Mouse (Mus musculus) liver, embryonic 11.5 days (tissue): ENCODE results near the gene Gm2974. TPM values are rescaled to one million over a fixed set of nuclear protein-coding genes. Genes with fewer than 3 reads are reported as not detected.
A peak's percentile ranks its signal among the peaks of the same experiment; 100 is the strongest.
"Not testable (repeated sequence)": the region's sequence is repeated elsewhere in the genome, so short reads cannot be mapped to it uniquely, and the experiment has no call there.

Experiments used
- ATAC-seq: fragments of 200-750 bp; cut with Nextera tagmentation; replicated peaks from 2 replicates; pipeline ENCODE4 v1.8.0; 2017; ENCODE audit warnings: moderate number of reproducible peaks, mild to moderate bottlenecking, moderate TSS enrichment, moderate library complexity; ENCODE audit not compliant: low FRiP score
- DNase-seq: peaks from one replicate; pipeline ENCODE4 v3.0.0-alpha.2; 2017; ENCODE audit warnings: low spot score
- H3K27ac ChIP-seq: fragments of 300-500 bp; sonication (generic); 2 replicates; pipeline ENCODE4 v1.5.1; 2014; ENCODE audit warnings: mild to moderate bottlenecking, low read depth, low read length, control low read depth
- H3K27me3 ChIP-seq: fragments of 300-500 bp; sonication (generic); replicated peaks from 2 replicates; pipeline ENCODE4 v1.6.1; 2014; ENCODE audit warnings: low read length, mixed read lengths; ENCODE audit not compliant: control insufficient read depth, insufficient read depth
- H3K36me3 ChIP-seq: fragments of 300-500 bp; sonication (generic); 2 replicates; pipeline ENCODE4 v1.6.1; 2014; ENCODE audit warnings: mild to moderate bottlenecking, low read length, moderate library complexity, mixed read lengths; ENCODE audit not compliant: control insufficient read depth, insufficient read depth
- H3K4me1 ChIP-seq: fragments of 300-500 bp; sonication (generic); replicated peaks from 2 replicates; pipeline ENCODE4 v1.6.1; 2014; ENCODE audit warnings: low read length, mixed read lengths; ENCODE audit not compliant: control insufficient read depth, insufficient read depth
- H3K4me2 ChIP-seq: fragments of 300-500 bp; sonication (generic); 2 replicates; pipeline ENCODE4 v1.6.1; 2014; ENCODE audit warnings: mild to moderate bottlenecking, control low read depth, moderate library complexity
- H3K4me3 ChIP-seq: fragments of 300-500 bp; sonication (generic); 2 replicates; pipeline ENCODE4 v1.5.1; 2014; ENCODE audit warnings: low read depth, low read length, control low read depth
- H3K9ac ChIP-seq: fragments of 300-500 bp; sonication (generic); 2 replicates; pipeline ENCODE4 v1.6.1; 2014; ENCODE audit warnings: low read depth, low read length, control low read depth
- H3K9me3 ChIP-seq: fragments of 300-500 bp; sonication (generic); 2 replicates; pipeline ENCODE4 v1.6.1; 2016; ENCODE audit warnings: low read length, inconsistent platforms, mixed read lengths; ENCODE audit not compliant: control insufficient read depth
- WGBS: fragments of 180-500 bp; shearing (Covaris S2); extraction: QIAGEN DNeasy Blood & Tissue Kit; methylation state at CpG from one replicate; pipeline ENCODE4 v1.1.7; 2014; 5-methylcytosine and 5-hydroxymethylcytosine counted together
- polyA plus RNA-seq: library from polyadenylated mRNA; unstranded; fragments of >200 nt; fragmentation: Nextera tagmentation; extraction: Ambion mirVana; gene quantifications from 2 replicates; pipeline ENCODE4 v1.2.1, GENCODE M21; 2014

Gene Gm2974
- not detected in 2 replicates for polyA plus RNA-seq

GRCm38 (mm10) chr14:4182491-4183210 lies at the start of gene Gm2974:
Gene Gm2974 (plus strand): TSS chr14:4182576.
- H3K27me3 ChIP-seq, H3K9me3 ChIP-seq, H3K27ac ChIP-seq, ATAC-seq, H3K4me3 ChIP-seq, H3K9ac ChIP-seq, H3K36me3 ChIP-seq, H3K4me1 ChIP-seq: not testable (repeated sequence)
- H3K4me2 ChIP-seq: 0 out of 2 replicates have a peak within 1 kb of the TSS, but pooled peaks have one; percentile 12
- 12% methylated on average over 33 of the region's 59 CpGs for WGBS
- DNase-seq: peak; percentile 9

- H3K9ac ChIP-seq, H3K4me2 ChIP-seq, DNase-seq, H3K27ac ChIP-seq, H3K27me3 ChIP-seq, H3K36me3 ChIP-seq, ATAC-seq, H3K4me1 ChIP-seq, H3K4me3 ChIP-seq, H3K9me3 ChIP-seq: not testable (repeated sequence)
- WGBS: 85% methylated on average over 2 of the region's 4 CpGs
Observed at GRCm38 (mm10) chr14:4141646-4142045, 40.7 kb upstream of the Gm2974 start.

GRCm38 (mm10) chr14:4164730-4165129 lies 17.6 kb upstream of the Gm2974 start, which contains the start of gene Gm3127:
Gene Gm3127 (plus strand): TSS chr14:4165030.
- WGBS: no CpG with 5 or more reads among the region's 2 CpGs

GRCm38 (mm10) chr14:4182030-4182429 lies 346 bp upstream of the Gm2974 start:
- H3K9me3 ChIP-seq, DNase-seq, ATAC-seq, H3K27me3 ChIP-seq, H3K9ac ChIP-seq, H3K27ac ChIP-seq, H3K4me1 ChIP-seq, H3K4me2 ChIP-seq, H3K4me3 ChIP-seq, H3K36me3 ChIP-seq: not testable (repeated sequence)
- 12% methylated on average over 12 of the region's 14 CpGs for WGBS

More at GRCm38 (mm10) chr14:4164730-4165129, 17.6 kb upstream of the Gm2974 start, which contains the start of gene Gm3127:
- not testable (repeated sequence) for H3K9me3 ChIP-seq, DNase-seq, H3K36me3 ChIP-seq, H3K27ac ChIP-seq, ATAC-seq, H3K9ac ChIP-seq, H3K4me1 ChIP-seq, H3K4me2 ChIP-seq, H3K27me3 ChIP-seq, H3K4me3 ChIP-seq

- H3K27ac ChIP-seq, H3K4me1 ChIP-seq, H3K9me3 ChIP-seq, H3K36me3 ChIP-seq, DNase-seq, H3K9ac ChIP-seq, H3K4me2 ChIP-seq, H3K27me3 ChIP-seq, H3K4me3 ChIP-seq, ATAC-seq: not testable (repeated sequence)
- 34% methylated on average over 4 of the region's 10 CpGs for WGBS
Observed at GRCm38 (mm10) chr14:4183375-4183774, 999 bp downstream of the Gm2974 start.

- not testable (repeated sequence) for ATAC-seq, H3K36me3 ChIP-seq
Observed at GRCm38 (mm10) chr14:4249331-4249730, 67.0 kb downstream of the Gm2974 start, which contains the start of gene Gm3138. Gene Gm3138 (plus strand): TSS chr14:4249631.

More at GRCm38 (mm10) chr14:4249331-4249730, 67.0 kb downstream of the Gm2974 start, which contains the start of gene Gm3138:
- not testable (repeated sequence) for H3K27ac ChIP-seq, DNase-seq, H3K9me3 ChIP-seq, H3K4me3 ChIP-seq, H3K9ac ChIP-seq, H3K27me3 ChIP-seq, H3K4me1 ChIP-seq, H3K4me2 ChIP-seq
- WGBS: no CpG with 5 or more reads among the region's 2 CpGs

Other genes with a start within 250 kb of the Gm2974 start
- not detected in 2 replicates for gene Gm3095, start 219.0 kb upstream of the Gm2974 start, polyA plus RNA-seq
- gene Gm3099, start 184.2 kb upstream of the Gm2974 start, polyA plus RNA-seq: not detected in 2 replicates
- gene Gm5796, start 158.6 kb upstream of the Gm2974 start, polyA plus RNA-seq: 0.12 TPM in 1 of 2 replicates, not detected in the other
- gene Gm3115, start 98.5 kb upstream of the Gm2974 start, polyA plus RNA-seq: not detected in 2 replicates
- 0.31 TPM in 1 of 2 replicates, not detected in the other for gene Gm8108, start 72.0 kb upstream of the Gm2974 start, polyA plus RNA-seq
- not detected in 2 replicates for gene Gm3127, start 17.5 kb upstream of the Gm2974 start, polyA plus RNA-seq
- gene Gm3138, start 67.1 kb downstream of the Gm2974 start, polyA plus RNA-seq: not detected in 2 replicates
- gene Gm3149, start 134.7 kb downstream of the Gm2974 start, polyA plus RNA-seq: not detected in 2 replicates
- gene 2610042L04Rik, start 152.2 kb downstream of the Gm2974 start, polyA plus RNA-seq: not detected in 2 replicates
- gene Gm3159, start 214.9 kb downstream of the Gm2974 start, polyA plus RNA-seq: not detected in 2 replicates
- gene Gm3164, start 232.9 kb downstream of the Gm2974 start, polyA plus RNA-seq: not detected in 2 replicates
- not detected in 2 replicates for gene Gm3173, start 248.4 kb downstream of the Gm2974 start, polyA plus RNA-seq